Mouse (Mus musculus) CH12.LX (cell line): ENCODE measurements around the gene Scp2.

Experiments
- CTCF ChIP-seq, 2 experiments: IDR thresholded peaks in 1 of 2; conservative IDR thresholded peaks in 1 of 2; 2 replicates each; pipeline ENCODE4 v1.5.1; 2011 to 2012; ENCODE audit warnings: low read depth in 2 of 2, low read length in 2 of 2, improper control_type of control experiment in 1 of 2, inconsistent platforms in 1 of 2, mild to moderate bottlenecking in 1 of 2, moderate library complexity in 1 of 2
- POLR2A ChIP-seq: IDR thresholded peaks from 2 replicates; pipeline ENCODE4 v1.6.1; 2011; ENCODE audit warnings: low read depth, mild to moderate bottlenecking, improper control_type of control experiment, low read length
- RAD21 ChIP-seq: IDR thresholded peaks from 2 replicates; pipeline ENCODE4 v1.6.1; 2011; ENCODE audit warnings: low read depth, mild to moderate bottlenecking, low read length, improper control_type of control experiment, moderate library complexity
- TCF12 ChIP-seq: IDR thresholded peaks from 2 replicates; pipeline ENCODE4 v1.6.1; 2014; ENCODE audit warnings: low read depth, mild to moderate bottlenecking, inconsistent platforms, low read length, improper control_type of control experiment
- ZMIZ1 ChIP-seq: IDR thresholded peaks from 2 replicates; pipeline ENCODE4 v1.6.1; 2012; ENCODE audit warnings: low read depth, mild to moderate bottlenecking, inconsistent platforms, low read length, improper control_type of control experiment

GRCm38 (mm10) chr4:108080876-108081275 lies 63.9 kb downstream of the Scp2 start:
- no peak for TF ChIP-seq CTCF (conservative IDR thresholded peaks at IDR 0.05 in 1 of 2, IDR thresholded peaks at IDR 0.05 in 1 of 2; ENCODE audit: low read depth in 2 of 2, low read length in 2 of 2)
- no peak for TF ChIP-seq ZMIZ1
- TF ChIP-seq POLR2A, result no peak
- TF ChIP-seq TCF12, result no peak
- TF ChIP-seq RAD21, result no peak
